Mouse (Mus musculus) testis, adult 2 months (tissue): Measurements from ENCODE around the gene Pld5.

ENCODE experiments used
- CTCF ChIP-seq: fragments of 200-500 bp; IDR thresholded peaks from 2 replicates; pipeline ENCODE4 v1.5.1; 2012; ENCODE audit warnings: low read depth, mild to moderate bottlenecking, inconsistent platforms, low read length, moderate library complexity; ENCODE audit not compliant: control insufficient read depth, insufficient read depth, insufficient replicate concordance
- POLR2A ChIP-seq: fragments of 200-500 bp; IDR thresholded peaks from 2 replicates; pipeline ENCODE4 v1.6.1; 2012; ENCODE audit warnings: low read depth, mild to moderate bottlenecking, inconsistent platforms, low read length, moderate library complexity; ENCODE audit not compliant: control insufficient read depth

GRCm38 (mm10) chr1:176076799-176077198 lies 198.3 kb downstream of the Pld5 start:
- TF ChIP-seq CTCF (no peak), POLR2A (no peak)
